Mouse (Mus musculus) embryonic facial prominence, embryonic 12.5 days (tissue): ENCODE measurements around the gene Gm3646. TPM values are rescaled to one million over a fixed set of nuclear protein-coding genes. Genes with fewer than 3 reads are reported as not detected.

Experiments
- ATAC-seq: fragments of 200-750 bp; cut with Nextera tagmentation; 2 replicates; pipeline ENCODE4 v1.8.0; 2017; ENCODE audit not compliant: insufficient number of reproducible peaks, insufficient read depth, low FRiP score, low TSS enrichment
- H3K27ac ChIP-seq: fragments of 300-500 bp; sonication (generic); 2 replicates; pipeline ENCODE4 v1.5.1; 2016; ENCODE audit warnings: mild to moderate bottlenecking
- H3K27me3 ChIP-seq: fragments of 300-500 bp; sonication (generic); 2 replicates; pipeline ENCODE4 v1.6.1; 2016; ENCODE audit warnings: mild to moderate bottlenecking, moderate library complexity
- H3K36me3 ChIP-seq: fragments of 300-500 bp; sonication (generic); 2 replicates; pipeline ENCODE4 v1.6.1; 2016; ENCODE audit warnings: mild to moderate bottlenecking
- H3K4me1 ChIP-seq: fragments of 300-500 bp; sonication (generic); 2 replicates; pipeline ENCODE4 v1.6.1; 2016
- H3K4me2 ChIP-seq: fragments of 300-500 bp; sonication (generic); replicated peaks from 2 replicates; pipeline ENCODE4 v1.6.1; 2016; ENCODE audit warnings: mild to moderate bottlenecking, moderate library complexity
- H3K4me3 ChIP-seq: fragments of 300-500 bp; sonication (generic); 2 replicates; pipeline ENCODE4 v1.5.1; 2016; ENCODE audit warnings: mild to moderate bottlenecking
- H3K9ac ChIP-seq: fragments of 300-500 bp; sonication (generic); 2 replicates; pipeline ENCODE4 v1.6.1; 2016; ENCODE audit warnings: mild to moderate bottlenecking, moderate library complexity
- H3K9me3 ChIP-seq: fragments of 300-500 bp; sonication (generic); 2 replicates; pipeline ENCODE4 v1.6.1; 2016; ENCODE audit warnings: mild to moderate bottlenecking, moderate library complexity
- WGBS: fragments of 180-500 bp; shearing (Covaris S2); methylation state at CpG from one replicate; pipeline ENCODE4 v1.1.7; 2016; 5-methylcytosine and 5-hydroxymethylcytosine counted together
- polyA plus RNA-seq: library from polyadenylated mRNA; unstranded; fragments of >200 nt; fragmentation: Nextera tagmentation; extraction: Ambion mirVana; gene quantifications from 2 replicates; pipeline ENCODE4 v1.2.1, GENCODE M21; 2016

Gene Gm3646
- polyA plus RNA-seq, 1 experiment from 2014 or later: not detected

DNA sequence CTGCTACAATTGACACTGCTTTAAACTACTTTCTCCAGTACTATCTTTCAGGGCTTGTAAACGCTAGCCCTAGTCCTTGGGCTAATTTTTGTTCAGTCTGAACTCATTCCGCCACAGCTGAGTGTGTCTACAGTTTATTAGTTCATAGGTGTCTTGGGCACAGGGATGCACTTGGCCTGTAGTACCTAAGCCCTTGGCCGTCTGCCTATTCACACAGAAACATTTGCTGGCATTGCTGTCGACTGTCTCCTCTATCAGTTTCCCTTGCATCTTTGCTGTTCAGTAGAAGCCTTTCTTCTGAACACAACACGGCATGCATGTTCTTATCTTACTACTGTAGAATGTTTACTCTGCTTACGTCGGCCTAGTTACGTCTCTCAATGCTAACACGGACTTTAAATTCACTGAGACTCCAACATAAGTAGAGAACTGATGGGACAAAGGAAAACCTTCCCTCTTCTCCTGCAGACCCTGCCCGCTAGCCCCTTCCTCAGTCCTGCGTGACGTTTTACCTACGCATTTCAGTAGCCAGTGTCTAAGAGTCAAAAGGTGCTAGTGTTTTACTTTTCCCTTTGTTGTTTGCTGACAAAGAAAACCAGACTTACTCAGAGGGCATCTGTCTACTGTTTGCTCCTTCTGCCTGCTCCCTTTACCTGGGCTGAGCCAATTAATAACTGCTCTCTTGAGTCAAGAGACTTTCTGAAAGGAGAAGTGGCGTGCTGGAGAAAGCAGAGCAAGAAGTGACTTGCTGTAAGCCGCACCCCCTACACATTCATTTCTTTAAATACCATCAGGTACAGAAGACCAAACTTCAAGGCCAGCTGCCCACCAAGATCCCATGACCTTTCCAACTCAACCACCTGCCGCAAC lies 25.8 kb downstream of the Gm3646 start:
- no peak overlapping the region for H3K4me2 ChIP-seq
- no peaks in the 10 kb centered on the region for H3K27me3 ChIP-seq
- H3K36me3 ChIP-seq: no peaks in the 10 kb centered on the region
- no peak overlapping the region for H3K4me3 ChIP-seq
- no peaks in the 10 kb centered on the region for H3K9me3 ChIP-seq
- no peak overlapping the region for H3K27ac ChIP-seq
- H3K4me1 ChIP-seq: no peaks in the 10 kb centered on the region
- no peak overlapping the region for H3K9ac ChIP-seq
- 88% methylated on average over 16 of the region's 16 CpGs for WGBS
- ATAC-seq: no peak

DNA sequence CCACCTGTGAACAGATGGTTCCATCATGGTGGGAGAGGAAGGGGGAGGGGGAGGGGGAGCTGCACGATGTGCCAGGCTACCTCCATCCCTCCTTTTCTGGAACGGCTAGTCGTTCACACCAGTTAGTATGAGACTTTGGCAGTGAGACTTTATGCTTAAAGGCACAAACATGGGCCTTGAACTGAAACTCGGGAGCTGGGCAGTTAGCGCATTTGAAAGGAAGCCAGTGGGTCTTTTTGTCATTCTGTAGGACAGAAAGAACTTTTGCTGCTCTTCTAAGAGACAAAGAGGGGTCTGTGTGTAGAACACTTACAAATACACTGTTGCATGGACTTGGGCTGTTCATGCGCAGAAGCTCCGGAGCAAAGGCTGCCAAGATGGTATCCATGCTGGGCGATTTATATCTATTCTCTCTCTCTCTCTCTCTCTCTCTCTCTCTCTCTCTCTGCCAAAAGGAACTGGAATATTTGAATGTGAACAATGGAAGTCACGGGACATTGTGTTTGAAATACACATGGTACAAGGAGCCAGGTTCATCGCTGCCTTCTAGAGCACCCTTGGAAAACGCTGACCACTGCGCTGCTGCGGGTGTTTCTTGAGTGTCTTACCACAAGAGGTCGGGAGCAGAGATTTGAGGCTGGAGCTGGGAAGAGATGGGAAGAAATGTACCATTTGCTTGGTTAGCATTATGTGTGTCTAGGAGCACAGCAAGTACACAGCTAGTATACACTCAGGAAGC lies 31.0 kb downstream of the Gm3646 start:
- no peak for ATAC-seq
- Histone ChIP-seq H3K36me3 (no peaks in the 10 kb centered on the region), H3K9ac (no peak overlapping the region), H3K27me3 (no peaks in the 10 kb centered on the region), H3K4me2 (no peak overlapping the region), H3K27ac (no peak overlapping the region), H3K4me1 (peaks cover 8% of the 10 kb centered on the region), H3K4me3 (no peak overlapping the region), H3K9me3 (no peaks in the 10 kb centered on the region)
- 83% methylated on average over 14 of the region's 14 CpGs for WGBS

DNA sequence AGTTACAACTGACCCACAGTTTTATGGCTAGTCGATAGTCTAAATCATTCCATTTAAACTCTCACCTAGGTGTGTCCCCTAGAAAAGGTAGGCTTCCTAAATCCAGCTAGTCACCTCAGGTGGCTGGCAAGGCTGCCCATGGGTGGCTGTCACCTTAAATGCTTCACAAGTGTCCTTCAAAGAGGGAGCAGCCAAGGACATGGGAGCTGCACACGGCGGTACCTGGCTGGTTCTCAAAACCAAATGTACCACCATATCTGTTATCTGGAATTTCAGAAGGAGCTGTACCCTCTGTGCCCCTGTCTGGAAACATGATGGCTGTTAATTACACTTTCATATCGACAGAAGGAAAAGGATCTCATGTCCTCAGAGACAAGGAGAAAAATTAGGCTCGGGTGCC lies 31.6 kb downstream of the Gm3646 start:
- ATAC-seq: no peak
- 69% methylated on average over 5 of the region's 5 CpGs for WGBS
- H3K4me2 ChIP-seq: no peak overlapping the region
- H3K9ac ChIP-seq: no peak overlapping the region
- H3K27me3 ChIP-seq: no peaks in the 10 kb centered on the region
- H3K27ac ChIP-seq: no peak overlapping the region
- peaks cover 8% of the 10 kb centered on the region for H3K4me1 ChIP-seq
- H3K36me3 ChIP-seq: no peaks in the 10 kb centered on the region
- no peaks in the 10 kb centered on the region for H3K9me3 ChIP-seq
- H3K4me3 ChIP-seq: no peak overlapping the region

DNA sequence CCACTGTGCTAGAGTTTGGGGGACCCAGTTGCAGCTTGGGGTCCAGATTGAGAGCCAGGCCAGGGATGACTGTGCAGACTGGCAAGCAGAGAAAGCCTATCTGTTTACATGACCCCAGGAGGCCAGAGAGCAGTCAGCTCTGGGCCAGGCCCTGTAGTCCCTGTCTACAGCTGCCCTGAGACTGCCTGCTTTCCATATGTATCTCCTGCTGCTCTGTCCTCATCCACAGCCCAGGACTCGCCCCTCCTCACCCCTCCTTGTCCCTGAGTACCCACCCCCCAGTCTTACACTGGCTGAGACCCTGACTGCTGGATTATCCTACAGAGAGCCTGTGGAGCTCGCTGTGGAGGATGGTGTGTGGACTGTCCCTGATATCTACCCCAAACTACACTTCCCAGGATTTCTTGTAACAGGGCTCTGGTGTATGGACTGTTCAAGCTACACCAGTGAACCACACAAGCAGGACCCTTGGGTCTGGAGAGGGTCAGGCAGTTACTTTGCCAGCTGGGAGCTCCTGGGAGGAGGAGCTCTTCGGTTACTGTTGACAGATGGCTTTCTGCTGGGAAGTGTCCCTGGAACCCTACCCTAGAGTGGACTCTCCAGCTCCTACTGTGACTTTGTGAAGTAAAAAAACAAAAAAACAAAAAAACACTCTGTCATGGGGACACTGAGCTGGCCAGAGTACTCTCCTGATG lies 32.6 kb downstream of the Gm3646 start:
- 17% methylated on average over 3 of the region's 3 CpGs for WGBS
- H3K27ac ChIP-seq: no peak overlapping the region
- ATAC-seq: peak; percentile 67

DNA sequence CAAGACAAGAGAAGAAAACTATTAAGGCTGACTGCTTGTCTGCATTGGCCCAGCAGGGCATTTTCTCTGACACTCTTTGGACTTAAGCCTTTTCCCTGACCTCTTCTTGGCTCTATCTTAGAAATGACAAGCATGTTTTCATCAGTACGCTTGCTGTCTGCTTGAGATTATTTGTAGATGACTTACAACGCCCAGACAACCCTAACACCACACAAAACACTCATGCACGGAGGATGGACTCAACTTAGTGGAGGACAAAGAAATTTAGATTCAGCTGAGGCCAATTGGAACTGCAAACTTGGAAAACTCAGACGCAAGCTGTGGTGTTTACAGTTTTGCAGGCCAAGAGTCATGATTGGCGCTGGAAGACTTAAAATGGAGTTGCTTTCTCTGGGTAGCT lies 34.7 kb downstream of the Gm3646 start:
- Histone ChIP-seq H3K9me3 (no peaks in the 10 kb centered on the region), H3K4me1 (peaks cover 8% of the 10 kb centered on the region), H3K36me3 (no peaks in the 10 kb centered on the region), H3K27ac (no peak overlapping the region), H3K4me2 (no peak overlapping the region), H3K4me3 (no peak overlapping the region), H3K27me3 (no peaks in the 10 kb centered on the region), H3K9ac (no peak overlapping the region)
- WGBS: 71% methylated on average over 5 of the region's 5 CpGs
- ATAC-seq: no peak

More for the DNA sequence above, 32.6 kb downstream of the Gm3646 start:
- H3K9ac ChIP-seq: no peak overlapping the region
- H3K4me1 ChIP-seq: peaks cover 8% of the 10 kb centered on the region
- H3K36me3 ChIP-seq: no peaks in the 10 kb centered on the region
- no peak overlapping the region for H3K4me2 ChIP-seq
- H3K4me3 ChIP-seq: no peak overlapping the region
- H3K9me3 ChIP-seq: no peaks in the 10 kb centered on the region
- H3K27me3 ChIP-seq: no peaks in the 10 kb centered on the region

DNA sequence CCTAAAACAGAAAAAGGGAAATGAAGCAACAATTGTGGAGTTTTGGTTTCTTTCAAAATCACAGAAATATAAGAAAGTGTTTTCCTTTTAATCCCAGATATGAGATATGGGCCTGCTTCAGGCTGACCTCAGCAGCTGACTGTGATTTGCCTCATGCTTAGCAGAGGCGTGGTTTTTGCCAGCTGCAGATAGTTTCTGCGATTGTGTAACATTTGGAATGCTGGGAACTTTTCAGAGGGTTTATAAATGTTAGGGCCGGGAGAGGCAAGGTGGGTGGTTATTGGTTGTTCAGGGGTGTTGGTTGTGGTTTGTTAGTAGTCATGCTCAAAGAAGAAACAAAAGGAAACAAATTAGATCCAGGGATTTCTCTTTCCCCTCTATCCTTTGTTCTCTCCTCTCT lies 37.1 kb downstream of the Gm3646 start:
- Histone ChIP-seq H3K27ac (no peak overlapping the region), H3K9ac (no peak overlapping the region), H3K27me3 (no peaks in the 10 kb centered on the region), H3K36me3 (no peaks in the 10 kb centered on the region), H3K4me2 (no peak overlapping the region), H3K9me3 (no peaks in the 10 kb centered on the region), H3K4me1 (peaks cover 8% of the 10 kb centered on the region), H3K4me3 (no peak overlapping the region)
- 68% methylated on average over 3 of the region's 3 CpGs for WGBS
- ATAC-seq: no peak

DNA sequence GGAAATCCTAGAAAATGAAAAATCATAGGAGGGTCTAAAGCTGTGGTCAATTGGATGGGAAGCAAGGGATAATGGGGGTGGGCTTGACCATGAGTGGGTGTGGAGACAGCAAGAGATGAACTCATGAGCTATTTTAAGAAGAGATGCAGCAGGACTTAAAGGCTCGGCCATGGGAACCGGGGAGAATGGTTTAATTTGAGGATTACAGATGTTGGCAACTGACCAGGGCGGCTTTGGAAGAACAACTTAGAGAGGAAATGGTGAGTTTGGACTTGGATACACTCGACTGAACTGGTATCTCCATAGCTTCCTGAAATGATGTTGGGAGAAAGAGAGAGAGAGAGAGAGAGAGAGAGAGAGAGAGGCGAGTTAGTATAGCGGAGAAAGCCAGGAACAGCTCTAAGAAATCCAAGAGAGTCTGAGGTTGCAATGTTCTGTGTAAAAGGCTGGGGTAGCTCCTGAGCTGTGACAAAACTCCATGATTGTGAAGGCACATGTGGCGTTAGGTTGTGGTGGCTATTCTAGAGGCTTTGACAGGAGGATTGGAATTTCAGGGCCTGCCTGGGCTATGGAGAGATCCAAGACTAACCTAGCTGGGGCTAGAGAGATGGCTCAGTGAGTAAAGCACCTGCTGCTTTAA lies 39.2 kb downstream of the Gm3646 start:
- Histone ChIP-seq H3K9ac (no peak overlapping the region), H3K4me2 (no peak overlapping the region), H3K4me3 (no peak overlapping the region), H3K9me3 (no peaks in the 10 kb centered on the region), H3K4me1 (peaks cover 16% of the 10 kb centered on the region; the same call in 1 of the 2 replicates), H3K36me3 (no peaks in the 10 kb centered on the region), H3K27ac (no peak overlapping the region), H3K27me3 (no peaks in the 10 kb centered on the region)
- no peak for ATAC-seq
- WGBS: 85% methylated on average over 7 of the region's 7 CpGs

DNA sequence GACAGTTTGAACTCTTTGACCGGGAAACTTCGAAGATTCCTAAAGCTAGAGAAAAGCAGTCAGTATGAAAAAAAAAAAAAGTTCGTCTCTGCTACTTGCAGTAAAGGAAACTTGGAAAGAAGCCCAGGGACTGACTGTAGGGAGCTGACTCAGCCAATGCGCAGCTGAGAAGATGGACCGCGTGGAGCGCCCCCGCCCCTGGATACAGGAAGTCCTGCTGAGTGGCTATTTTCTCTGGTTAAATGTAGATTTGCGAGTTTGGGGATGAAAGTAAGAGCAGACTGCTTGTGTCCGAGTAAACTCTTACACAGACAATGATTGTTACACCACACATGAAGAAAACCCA lies 43.1 kb downstream of the Gm3646 start:
- Histone ChIP-seq H3K36me3 (no peaks in the 10 kb centered on the region), H3K9ac (no peak overlapping the region), H3K9me3 (no peaks in the 10 kb centered on the region), H3K4me3 (0 out of 2 replicates have a peak overlapping the region, but pooled peaks have one; percentile 3), H3K4me1 (peaks cover 27% of the 10 kb centered on the region; the same call in 1 of the 2 replicates), H3K4me2 (peak overlapping the region; percentile 43), H3K27ac (peak overlapping the region; percentile 89), H3K27me3 (no peaks in the 10 kb centered on the region)
- ATAC-seq: no peak
- WGBS: 2% methylated on average over 10 of the region's 10 CpGs

DNA sequence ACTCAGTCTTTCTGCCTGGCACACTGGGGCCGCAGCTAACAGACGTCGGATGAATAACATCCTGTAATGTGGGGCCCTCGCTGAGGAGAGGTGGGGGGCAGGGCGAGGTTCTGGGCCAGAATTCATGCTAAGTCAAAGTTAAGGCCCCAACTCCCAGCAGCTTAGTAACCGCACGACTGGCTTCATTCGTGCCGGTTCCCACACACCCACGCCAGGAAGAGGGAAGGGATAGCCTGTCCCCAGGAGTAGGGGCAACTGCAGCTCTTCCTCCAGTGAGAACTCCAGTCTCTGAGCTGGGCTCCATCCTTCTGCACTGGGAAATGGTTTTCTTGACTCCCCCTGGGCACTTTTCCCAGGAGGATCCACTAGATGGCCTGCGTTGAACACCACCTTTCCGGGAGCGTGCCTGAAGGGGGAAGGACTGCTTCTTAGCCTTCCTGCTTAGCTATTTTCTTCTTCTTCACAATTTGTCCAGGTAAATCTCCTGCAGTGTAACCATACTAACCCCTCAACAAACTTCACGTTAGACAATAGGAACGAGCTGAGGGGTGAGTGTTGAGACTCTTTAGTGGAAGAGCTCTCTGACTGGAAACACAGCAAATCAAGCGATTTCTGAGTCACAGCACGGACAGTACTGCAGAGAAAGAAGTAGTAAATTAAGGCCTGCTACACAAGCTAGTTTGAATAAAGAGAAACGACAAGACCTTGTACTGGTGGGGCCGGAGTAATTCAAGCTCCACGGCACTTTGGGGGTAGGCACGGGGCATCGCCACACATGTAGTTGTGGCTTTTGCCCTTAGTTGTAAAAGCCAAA lies 43.7 kb downstream of the Gm3646 start:
- H3K27me3 ChIP-seq: no peaks in the 10 kb centered on the region
- WGBS: 7% methylated on average over 22 of the region's 22 CpGs
- no peak for ATAC-seq
- peak overlapping the region; percentile 10; the same call in 1 of the 2 replicates for H3K9ac ChIP-seq
- peak overlapping the region; percentile 43 for H3K4me2 ChIP-seq
- 0 out of 2 replicates have a peak overlapping the region, but pooled peaks have one; percentile 3 for H3K4me3 ChIP-seq
- H3K9me3 ChIP-seq: no peaks in the 10 kb centered on the region
- no peaks in the 10 kb centered on the region for H3K36me3 ChIP-seq
- H3K27ac ChIP-seq: peak overlapping the region; percentile 89
- peaks cover 27% of the 10 kb centered on the region; the same call in 1 of the 2 replicates for H3K4me1 ChIP-seq

DNA sequence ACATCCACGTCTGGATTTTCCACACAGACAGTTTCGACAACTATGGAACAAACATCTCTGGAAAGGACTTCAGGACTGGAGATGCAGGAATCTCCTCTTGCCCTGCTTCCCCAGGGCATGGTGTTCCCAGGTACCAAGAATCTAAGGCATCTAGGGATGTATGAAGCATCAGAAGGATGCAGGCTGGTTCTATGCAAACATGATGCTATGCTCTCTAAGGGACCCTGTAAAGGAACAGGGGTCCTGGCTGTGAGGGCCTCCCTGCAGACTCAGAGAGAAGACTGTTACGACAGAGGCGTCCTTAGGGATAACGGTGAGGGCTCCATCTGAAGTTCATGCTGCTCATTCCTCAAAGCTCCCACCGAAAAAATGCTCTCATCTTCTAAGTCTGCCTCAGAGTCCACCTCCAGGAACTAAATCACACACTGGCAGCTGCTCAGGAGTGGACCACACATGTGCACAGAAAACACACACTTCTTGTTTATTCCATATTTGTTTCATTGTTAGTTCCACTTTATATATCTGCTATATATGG lies 44.9 kb downstream of the Gm3646 start:
- Histone ChIP-seq H3K4me2 (no peak overlapping the region), H3K9me3 (no peaks in the 10 kb centered on the region), H3K9ac (no peak overlapping the region), H3K27me3 (no peaks in the 10 kb centered on the region), H3K27ac (peak overlapping the region; percentile 23; the same call in 1 of the 2 replicates), H3K4me1 (peaks cover 27% of the 10 kb centered on the region; the same call in 1 of the 2 replicates), H3K4me3 (no peak overlapping the region), H3K36me3 (no peaks in the 10 kb centered on the region)
- 72% methylated on average over 6 of the region's 6 CpGs for WGBS
- no peak for ATAC-seq
